Mouse (Mus musculus): Measurements from ENCODE around the gene Nprl2. TPM values are rescaled to one million over a fixed set of nuclear protein-coding genes. Genes with fewer than 3 reads are reported as not detected.
A peak's percentile ranks its signal among the peaks of the same experiment; 100 is the strongest.
"Not testable (repeated sequence)": the region's sequence is repeated elsewhere in the genome, so short reads cannot be mapped to it uniquely, and the experiment has no call there.

Gene Nprl2
- polyA plus RNA-seq, 1 experiment from 2014 or later = 32.4 TPM

DNA sequence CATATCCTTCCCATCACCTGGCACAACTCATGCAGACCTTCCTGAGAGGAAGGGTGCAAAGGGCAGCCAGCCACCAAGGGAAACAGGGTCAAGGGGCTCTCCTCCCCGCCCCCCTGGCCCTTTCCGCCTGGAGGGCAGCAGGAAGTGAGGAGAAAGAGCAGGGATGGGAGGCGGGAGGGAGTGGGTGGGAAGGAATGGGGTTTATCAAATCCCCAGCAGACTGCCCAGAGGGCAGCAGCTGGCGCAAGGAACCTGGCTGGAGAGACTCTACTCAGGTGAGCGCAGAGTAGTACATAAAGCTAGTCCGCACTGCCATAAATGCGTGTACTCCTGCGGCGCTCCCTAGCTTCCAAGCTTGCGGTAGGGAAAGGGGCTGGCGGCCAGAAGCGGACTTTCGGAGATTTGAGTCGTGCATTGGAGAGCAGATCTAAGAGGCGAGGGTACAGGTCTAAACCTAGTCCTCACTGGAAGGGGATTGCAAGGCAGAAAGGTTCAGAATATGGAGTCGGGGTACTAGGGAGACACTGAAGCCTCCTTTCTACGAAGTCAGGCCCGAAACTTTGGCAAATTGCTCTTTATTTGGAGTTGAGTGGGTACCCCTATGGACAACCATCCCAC lies 25.8 kb downstream of the Nprl2 start, which contains the start of gene Hyal2:
Hyal2 (plus strand) TSS at position 244 of the 618 bp plus-strand sequence.
- peak within 1 kb of the TSS; percentile 94 for H3K9ac ChIP-seq (ENCODE audit: low read length)
- H3K27me3 ChIP-seq (ENCODE audit: control insufficient read depth, insufficient read depth, low read length) = no peaks in the 10 kb centered on the region
- whole genome bisulfite sequencing = 16% methylated on average over 18 of the region's 18 CpGs
- H3K4me1 ChIP-seq (ENCODE audit: control insufficient read depth, insufficient read depth, low read length) = peaks cover 42% of the 10 kb centered on the region
- H3K36me3 ChIP-seq (ENCODE audit: control insufficient read depth, insufficient read depth) = peaks cover 14% of the 10 kb centered on the region
- H3K4me2 ChIP-seq (ENCODE audit: low read depth, low read length) = peak within 1 kb of the TSS; percentile 75
- peak within 1 kb of the TSS; percentile 87 for H3K4me3 ChIP-seq (ENCODE audit: low read length)
- H3K27ac ChIP-seq (ENCODE audit: low read length) = peak within 1 kb of the TSS; percentile 93
- no peaks in the 10 kb centered on the region for H3K9me3 ChIP-seq (replicated peaks; ENCODE audit: control insufficient read depth, low read length)
- no peak for ATAC-seq (replicated peaks; ENCODE audit: extremely low read depth, insufficient read depth, low FRiP score)

GRCm38 (mm10) chr9:107568331-107569261 lies 26.6 kb downstream of the Nprl2 start:
- WGBS = under 1% methylated on average over 41 of the region's 41 CpGs
- peaks cover 41% of the 10 kb centered on the region for H3K4me1 ChIP-seq (ENCODE audit: control insufficient read depth, insufficient read depth, low read length)
- H3K4me3 ChIP-seq (ENCODE audit: low read length) = peak overlapping the region; percentile 87
- H3K4me2 ChIP-seq (ENCODE audit: low read depth, low read length) = peak overlapping the region; percentile 75
- H3K9ac ChIP-seq (ENCODE audit: low read length) = peak overlapping the region; percentile 94
- no peaks in the 10 kb centered on the region for H3K27me3 ChIP-seq (ENCODE audit: control insufficient read depth, insufficient read depth, low read length)
- peaks cover 15% of the 10 kb centered on the region for H3K36me3 ChIP-seq (ENCODE audit: control insufficient read depth, insufficient read depth)
- ATAC-seq (replicated peaks; ENCODE audit: extremely low read depth, insufficient read depth, low FRiP score) = peak; percentile 79
- H3K27ac ChIP-seq (ENCODE audit: low read length) = peak overlapping the region; percentile 93
- H3K9me3 ChIP-seq (replicated peaks; ENCODE audit: control insufficient read depth, low read length) = no peaks in the 10 kb centered on the region

- 0 out of 2 replicates have a peak, but pooled peaks have one; percentile 3 for ATAC-seq (replicated peaks; ENCODE audit: extremely low read depth, insufficient read depth, low FRiP score)
- WGBS = 0% methylated on average over 23 of the region's 23 CpGs
- H3K27ac ChIP-seq (ENCODE audit: low read length) = peak overlapping the region; percentile 93
- peak overlapping the region; percentile 75 for H3K4me2 ChIP-seq (ENCODE audit: low read depth, low read length)
- H3K9ac ChIP-seq (ENCODE audit: low read length) = peak overlapping the region; percentile 94
- no peaks in the 10 kb centered on the region for H3K27me3 ChIP-seq (ENCODE audit: control insufficient read depth, insufficient read depth, low read length)
- H3K9me3 ChIP-seq (replicated peaks; ENCODE audit: control insufficient read depth, low read length) = no peaks in the 10 kb centered on the region
- H3K36me3 ChIP-seq (ENCODE audit: control insufficient read depth, insufficient read depth) = peaks cover 15% of the 10 kb centered on the region
- H3K4me1 ChIP-seq (ENCODE audit: control insufficient read depth, insufficient read depth, low read length) = peaks cover 35% of the 10 kb centered on the region
- H3K4me3 ChIP-seq (ENCODE audit: low read length) = peak overlapping the region; percentile 87
Measured at GRCm38 (mm10) chr9:107569270-107569669, 27.2 kb downstream of the Nprl2 start.

DNA sequence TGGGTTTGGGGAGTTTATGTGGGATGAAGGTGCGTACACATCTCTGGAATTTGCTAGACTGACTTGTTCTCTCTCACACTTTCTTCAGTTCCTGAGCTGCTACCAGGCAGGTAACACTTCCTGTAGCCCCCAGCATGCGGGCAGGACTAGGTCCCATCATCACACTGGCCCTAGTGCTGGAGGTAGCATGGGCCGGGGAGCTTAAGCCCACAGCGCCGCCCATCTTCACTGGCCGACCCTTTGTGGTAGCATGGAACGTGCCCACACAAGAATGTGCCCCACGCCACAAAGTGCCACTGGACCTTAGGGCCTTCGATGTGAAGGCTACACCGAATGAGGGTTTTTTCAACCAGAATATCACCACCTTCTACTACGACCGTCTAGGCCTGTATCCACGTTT lies 28.0 kb downstream of the Nprl2 start:
- Histone ChIP-seq H3K4me1 (ENCODE audit: control insufficient read depth, insufficient read depth, low read length) (peaks cover 34% of the 10 kb centered on the region), H3K4me2 (ENCODE audit: low read depth, low read length) (peak overlapping the region; percentile 75), H3K4me3 (ENCODE audit: low read length) (peak overlapping the region; percentile 87), H3K36me3 (ENCODE audit: control insufficient read depth, insufficient read depth) (peaks cover 18% of the 10 kb centered on the region), H3K27ac (ENCODE audit: low read length) (no peak overlapping the region; the same call in 1 of the 2 replicates), H3K27me3 (ENCODE audit: control insufficient read depth, insufficient read depth, low read length) (no peaks in the 10 kb centered on the region), H3K9me3 (replicated peaks; ENCODE audit: control insufficient read depth, low read length) (no peaks in the 10 kb centered on the region), H3K9ac (ENCODE audit: low read length) (peak overlapping the region; percentile 94)
- no peak for ATAC-seq (replicated peaks; ENCODE audit: extremely low read depth, insufficient read depth, low FRiP score)
- WGBS = 43% methylated on average over 13 of the region's 13 CpGs

GRCm38 (mm10) chr9:107570845-107571244 lies 28.8 kb downstream of the Nprl2 start:
- Histone ChIP-seq H3K27ac (ENCODE audit: low read length) (peak overlapping the region; percentile 16; the same call in 1 of the 2 replicates), H3K27me3 (ENCODE audit: control insufficient read depth, insufficient read depth, low read length) (no peaks in the 10 kb centered on the region), H3K4me1 (ENCODE audit: control insufficient read depth, insufficient read depth, low read length) (peaks cover 35% of the 10 kb centered on the region), H3K9me3 (replicated peaks; ENCODE audit: control insufficient read depth, low read length) (no peaks in the 10 kb centered on the region), H3K4me3 (ENCODE audit: low read length) (peak overlapping the region; percentile 87), H3K36me3 (ENCODE audit: control insufficient read depth, insufficient read depth) (peaks cover 18% of the 10 kb centered on the region), H3K9ac (ENCODE audit: low read length) (peak overlapping the region; percentile 9), H3K4me2 (ENCODE audit: low read depth, low read length) (peak overlapping the region; percentile 75)
- no peak for ATAC-seq (replicated peaks; ENCODE audit: extremely low read depth, insufficient read depth, low FRiP score)
- WGBS = 61% methylated on average over 21 of the region's 21 CpGs

GRCm38 (mm10) chr9:107571534-107572326 lies 29.7 kb downstream of the Nprl2 start:
- H3K27ac ChIP-seq (ENCODE audit: low read length) = no peak overlapping the region
- H3K27me3 ChIP-seq (ENCODE audit: control insufficient read depth, insufficient read depth, low read length) = no peaks in the 10 kb centered on the region
- no peak overlapping the region; the same call in 1 of the 2 replicates for H3K4me3 ChIP-seq (ENCODE audit: low read length)
- no peak for ATAC-seq (replicated peaks; ENCODE audit: extremely low read depth, insufficient read depth, low FRiP score)
- H3K9me3 ChIP-seq (replicated peaks; ENCODE audit: control insufficient read depth, low read length) = no peaks in the 10 kb centered on the region
- peak overlapping the region; percentile 9 for H3K9ac ChIP-seq (ENCODE audit: low read length)
- 85% methylated on average over 22 of the region's 22 CpGs for WGBS
- H3K36me3 ChIP-seq (ENCODE audit: control insufficient read depth, insufficient read depth) = peaks cover 18% of the 10 kb centered on the region
- peak overlapping the region; percentile 75 for H3K4me2 ChIP-seq (ENCODE audit: low read depth, low read length)
- H3K4me1 ChIP-seq (ENCODE audit: control insufficient read depth, insufficient read depth, low read length) = peaks cover 41% of the 10 kb centered on the region

- H3K4me1 ChIP-seq (ENCODE audit: control insufficient read depth, insufficient read depth, low read length) = peaks cover 45% of the 10 kb centered on the region
- H3K9me3 ChIP-seq (replicated peaks; ENCODE audit: control insufficient read depth, low read length) = no peaks in the 10 kb centered on the region
- no peak overlapping the region for H3K4me2 ChIP-seq (ENCODE audit: low read depth, low read length)
- no peak overlapping the region for H3K4me3 ChIP-seq (ENCODE audit: low read length)
- WGBS = 98% methylated on average over 2 of the region's 2 CpGs
- no peak for ATAC-seq (replicated peaks; ENCODE audit: extremely low read depth, insufficient read depth, low FRiP score)
- peaks cover 18% of the 10 kb centered on the region for H3K36me3 ChIP-seq (ENCODE audit: control insufficient read depth, insufficient read depth)
- peak overlapping the region; percentile 29; the same call in 1 of the 2 replicates for H3K27ac ChIP-seq (ENCODE audit: low read length)
- H3K27me3 ChIP-seq (ENCODE audit: control insufficient read depth, insufficient read depth, low read length) = no peaks in the 10 kb centered on the region
- H3K9ac ChIP-seq (ENCODE audit: low read length) = peak overlapping the region; percentile 26; the same call in 1 of the 2 replicates
Measured at GRCm38 (mm10) chr9:107572327-107572662, 30.3 kb downstream of the Nprl2 start.

DNA sequence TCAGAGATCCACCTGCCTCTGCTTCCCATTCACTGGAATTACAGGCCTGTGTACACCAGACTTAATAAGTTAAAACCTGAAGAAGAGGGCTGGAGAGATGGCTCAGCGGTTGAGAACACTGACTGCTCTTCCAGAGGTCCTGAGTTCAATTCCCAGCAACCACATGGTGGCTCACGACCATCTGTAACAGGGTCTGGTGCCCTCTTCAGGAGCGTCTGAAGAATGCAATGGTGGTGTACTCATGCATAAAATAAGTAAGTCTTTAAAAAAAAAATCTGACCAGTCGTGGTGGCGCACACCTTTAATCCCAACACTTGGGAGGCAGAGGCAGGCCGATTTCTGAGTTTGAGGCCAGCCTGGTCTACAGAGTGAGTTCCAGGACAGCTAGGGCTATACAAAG lies 31.7 kb downstream of the Nprl2 start:
- H3K9me3 ChIP-seq (replicated peaks; ENCODE audit: control insufficient read depth, low read length); H3K4me3 ChIP-seq (ENCODE audit: low read length); H3K27me3 ChIP-seq (ENCODE audit: control insufficient read depth, insufficient read depth, low read length); ATAC-seq (replicated peaks; ENCODE audit: extremely low read depth, insufficient read depth, low FRiP score); H3K4me2 ChIP-seq (ENCODE audit: low read depth, low read length); H3K27ac ChIP-seq (ENCODE audit: low read length); H3K9ac ChIP-seq (ENCODE audit: low read length): not testable (repeated sequence)
- WGBS = 83% methylated on average over 6 of the region's 6 CpGs
- Histone ChIP-seq H3K4me1 (ENCODE audit: control insufficient read depth, insufficient read depth, low read length) (peaks cover 37% of the 10 kb centered on the region), H3K36me3 (ENCODE audit: control insufficient read depth, insufficient read depth) (peaks cover 18% of the 10 kb centered on the region)

All from heart, embryonic 16.5 days (tissue).